Mouse (Mus musculus) forebrain, postnatal 0 days (tissue): Measurements from ENCODE around the gene Ick. TPM values are rescaled to one million over a fixed set of nuclear protein-coding genes. Genes with fewer than 3 reads are reported as not detected.
A peak's percentile ranks its signal among the peaks of the same experiment; 100 is the strongest.

Experiments
- ATAC-seq: fragments of 200-750 bp; cut with Nextera tagmentation; 2 replicates; pipeline ENCODE4 v1.8.0; 2017; ENCODE audit warnings: mild to moderate bottlenecking, moderate library complexity
- DNase-seq: peaks from one replicate; pipeline ENCODE4 v3.0.0-alpha.2; 2015
- H3K27ac ChIP-seq: fragments of 300-500 bp; sonication (generic); 2 replicates; pipeline ENCODE4 v1.5.1; 2014; ENCODE audit warnings: low read depth, mild to moderate bottlenecking, antibody characterized with exemption, low read length, moderate library complexity, mixed read lengths
- H3K27me3 ChIP-seq: fragments of 300-500 bp; sonication (generic); 2 replicates; pipeline ENCODE4 v1.6.1; 2014; ENCODE audit warnings: mild to moderate bottlenecking, low read length, mixed read lengths; ENCODE audit not compliant: insufficient read depth
- H3K36me3 ChIP-seq: fragments of 300-500 bp; sonication (generic); 2 replicates; pipeline ENCODE4 v1.6.1; 2014; ENCODE audit warnings: mild to moderate bottlenecking, moderate library complexity; ENCODE audit not compliant: insufficient read depth
- H3K4me1 ChIP-seq: fragments of 300-500 bp; sonication (generic); 2 replicates; pipeline ENCODE4 v1.6.1; 2014; ENCODE audit warnings: antibody characterized with exemption; ENCODE audit not compliant: insufficient read depth
- H3K4me2 ChIP-seq: fragments of 300-500 bp; sonication (generic); 2 replicates; pipeline ENCODE4 v1.6.1; 2014; ENCODE audit warnings: low read depth, mild to moderate bottlenecking, moderate library complexity
- H3K4me3 ChIP-seq: fragments of 300-500 bp; sonication (generic); 2 replicates; pipeline ENCODE4 v1.5.1; 2014; ENCODE audit warnings: low read depth, low read length, mixed read lengths
- H3K9ac ChIP-seq: fragments of 300-500 bp; sonication (generic); 2 replicates; pipeline ENCODE4 v1.6.1; 2014; ENCODE audit warnings: mild to moderate bottlenecking
- H3K9me3 ChIP-seq: fragments of 300-500 bp; sonication (generic); 2 replicates; pipeline ENCODE4 v1.6.1; 2016; ENCODE audit warnings: low read length
- CTCF ChIP-seq: sonication (generic); IDR thresholded peaks from 2 replicates; pipeline ENCODE4 v1.5.1; 2016; ENCODE audit warnings: antibody characterized with exemption, control low read depth, low read depth
- WGBS: fragments of 180-500 bp; shearing (Covaris S2); extraction: QIAGEN DNeasy Blood & Tissue Kit; methylation state at CpG from one replicate; pipeline ENCODE4 v1.1.7; 2014; 5-methylcytosine and 5-hydroxymethylcytosine counted together
- polyA plus RNA-seq: library from polyadenylated mRNA; unstranded; fragments of >200 nt; fragmentation: Nextera tagmentation; extraction: Ambion mirVana; gene quantifications from 2 replicates; pipeline ENCODE4 v1.2.1, GENCODE M21; 2015
- total RNA-seq: library from RNA; depleted of rRNA; stranded (reverse); fragments of >200 nt; gene quantifications from 2 replicates; pipeline ENCODE4 v1.2.3, GENCODE M21; 2014

Gene Ick
- total and polyA plus RNA-seq, 2 experiments from 2014 or later: 36.3 to 39.7 TPM

DNA sequence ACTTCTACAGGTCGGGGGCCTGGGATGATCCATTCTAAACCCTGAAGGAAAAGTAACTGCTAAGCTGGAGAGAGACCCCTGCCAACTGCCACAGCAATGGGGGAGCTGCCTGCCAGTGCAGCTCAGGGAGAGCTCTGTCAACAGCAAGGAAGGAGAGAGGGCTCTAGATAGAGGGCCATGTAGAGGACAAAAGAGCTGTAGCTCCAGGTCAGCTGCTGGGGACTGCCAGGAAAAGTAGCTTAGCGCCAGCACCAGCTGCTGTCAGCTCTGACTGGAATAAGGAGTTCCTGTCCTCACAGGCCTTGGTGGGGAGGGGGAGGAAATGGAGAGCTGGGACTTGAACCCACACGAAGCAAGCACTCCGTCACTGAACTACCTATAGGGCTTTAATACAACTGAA is 20.5 kb upstream of the Ick start:
- Histone ChIP-seq H3K27ac (no peak overlapping the region), H3K27me3 (no peaks in the 10 kb centered on the region), H3K4me3 (no peak overlapping the region), H3K4me2 (no peak overlapping the region), H3K9me3 (no peaks in the 10 kb centered on the region), H3K36me3 (peaks cover 71% of the 10 kb centered on the region), H3K9ac (no peak overlapping the region), H3K4me1 (no peaks in the 10 kb centered on the region)
- TF ChIP-seq CTCF: no peak
- WGBS: 78% methylated on average over 4 of the region's 4 CpGs
- ATAC-seq (peak; percentile 36), DNase-seq (no peak)

DNA sequence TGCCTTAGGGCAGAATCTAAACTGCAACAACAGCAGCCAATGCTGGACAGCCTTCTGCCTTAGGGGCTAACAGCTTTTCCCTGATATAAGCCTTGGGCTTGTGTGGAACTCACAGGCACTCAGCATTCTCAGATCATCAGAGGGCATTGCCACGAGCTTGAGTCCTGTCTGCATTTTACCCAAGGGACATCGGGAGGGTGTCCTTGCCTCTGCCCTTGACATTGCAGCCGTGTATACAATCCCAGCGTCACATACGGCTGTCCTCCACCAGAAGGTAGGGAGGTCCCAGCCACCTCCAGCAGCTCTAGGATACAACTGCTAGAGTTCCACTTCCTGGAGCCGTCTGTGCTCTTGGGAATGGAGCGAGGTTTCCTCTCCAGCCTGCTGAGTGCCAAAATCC is 20.0 kb upstream of the Ick start:
- Histone ChIP-seq H3K4me2 (no peak overlapping the region), H3K9ac (no peak overlapping the region), H3K27ac (no peak overlapping the region), H3K4me3 (no peak overlapping the region), H3K27me3 (no peaks in the 10 kb centered on the region), H3K4me1 (no peaks in the 10 kb centered on the region), H3K36me3 (peaks cover 66% of the 10 kb centered on the region), H3K9me3 (no peaks in the 10 kb centered on the region)
- ATAC-seq: no peak
- no peak for TF ChIP-seq CTCF
- WGBS: 76% methylated on average over 7 of the region's 7 CpGs
- no peak for DNase-seq

DNA sequence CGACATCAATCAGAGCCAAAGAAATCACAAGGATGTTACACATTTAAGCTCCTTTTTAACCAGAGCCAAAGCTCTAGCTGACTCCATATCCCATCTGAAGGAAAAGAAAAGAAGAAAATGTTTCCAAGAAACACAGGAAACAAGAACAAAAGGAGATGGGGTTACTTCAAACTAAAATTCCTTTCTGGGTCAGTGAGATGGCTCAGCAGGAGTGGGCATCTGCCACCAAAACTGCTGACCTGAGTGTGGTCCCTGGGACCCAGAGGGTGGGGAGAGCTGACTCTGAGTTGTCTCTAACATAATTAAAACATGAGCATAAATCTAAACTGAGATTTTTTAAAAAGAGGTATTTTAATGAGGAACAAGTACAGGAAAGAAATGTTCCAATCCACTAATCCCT is 19.1 kb upstream of the Ick start:
- Histone ChIP-seq H3K4me2 (no peak overlapping the region), H3K36me3 (peaks cover 60% of the 10 kb centered on the region), H3K27ac (no peak overlapping the region), H3K27me3 (no peaks in the 10 kb centered on the region), H3K9me3 (no peaks in the 10 kb centered on the region), H3K4me3 (no peak overlapping the region), H3K9ac (no peak overlapping the region), H3K4me1 (no peaks in the 10 kb centered on the region)
- no peak for TF ChIP-seq CTCF
- DNase-seq: no peak
- ATAC-seq: no peak
- WGBS: 73% methylated on average over 1 of the region's 1 CpGs

DNA sequence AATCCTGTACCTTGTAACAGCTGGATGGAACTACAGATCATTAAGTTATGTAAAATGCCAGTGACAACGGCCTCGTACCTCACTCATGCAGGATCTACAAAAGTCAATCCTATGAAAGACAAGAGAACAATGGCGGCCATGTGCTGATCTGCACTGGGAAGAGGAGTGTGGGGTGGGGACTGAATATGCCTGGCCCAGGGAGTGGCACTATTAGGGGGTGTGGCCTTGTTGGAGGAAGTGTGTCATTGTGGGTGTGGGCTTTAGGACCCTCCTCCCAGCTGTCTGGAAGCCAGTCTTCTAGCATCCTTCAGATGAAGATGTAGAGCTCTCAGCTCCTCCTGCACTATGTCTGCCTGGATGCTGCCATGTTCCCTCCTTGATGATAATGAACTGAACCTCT is 18.4 kb upstream of the Ick start:
- H3K36me3 ChIP-seq: peaks cover 61% of the 10 kb centered on the region
- no peak for DNase-seq
- no peaks in the 10 kb centered on the region for H3K27me3 ChIP-seq
- no peak overlapping the region for H3K9ac ChIP-seq
- no peaks in the 10 kb centered on the region for H3K4me1 ChIP-seq
- H3K9me3 ChIP-seq: no peaks in the 10 kb centered on the region
- no peak overlapping the region for H3K4me3 ChIP-seq
- no peak for TF ChIP-seq CTCF
- H3K4me2 ChIP-seq: no peak overlapping the region
- no peak overlapping the region for H3K27ac ChIP-seq
- ATAC-seq: no peak
- WGBS: 89% methylated on average over 3 of the region's 3 CpGs

DNA sequence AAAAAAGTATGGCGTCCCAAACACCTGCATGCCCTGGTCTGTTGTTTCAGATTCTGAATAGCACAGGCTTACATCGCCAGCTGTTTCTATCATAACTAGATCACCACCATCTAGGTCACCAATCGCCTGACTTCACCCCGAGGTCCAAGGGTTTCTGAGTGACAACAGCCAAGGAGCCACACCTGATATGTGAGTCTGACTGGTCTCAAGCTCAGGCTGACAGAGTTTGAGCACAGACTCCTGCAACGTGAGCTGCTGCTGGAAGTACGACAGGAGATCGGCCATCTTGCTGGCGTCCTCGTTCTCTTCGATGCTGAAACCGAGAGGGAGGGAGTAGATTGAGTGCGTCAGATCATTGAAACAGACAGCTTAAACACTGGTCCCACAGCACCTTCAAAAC is 13.3 kb upstream of the Ick start:
- whole genome bisulfite sequencing: 95% methylated on average over 12 of the region's 12 CpGs
- Histone ChIP-seq H3K4me2 (no peak overlapping the region), H3K9me3 (no peaks in the 10 kb centered on the region), H3K9ac (no peak overlapping the region), H3K27me3 (no peaks in the 10 kb centered on the region), H3K4me1 (no peaks in the 10 kb centered on the region), H3K27ac (no peak overlapping the region), H3K4me3 (no peak overlapping the region), H3K36me3 (peaks cover 66% of the 10 kb centered on the region)
- no peak for TF ChIP-seq CTCF
- DNase-seq: no peak
- ATAC-seq: no peak

DNA sequence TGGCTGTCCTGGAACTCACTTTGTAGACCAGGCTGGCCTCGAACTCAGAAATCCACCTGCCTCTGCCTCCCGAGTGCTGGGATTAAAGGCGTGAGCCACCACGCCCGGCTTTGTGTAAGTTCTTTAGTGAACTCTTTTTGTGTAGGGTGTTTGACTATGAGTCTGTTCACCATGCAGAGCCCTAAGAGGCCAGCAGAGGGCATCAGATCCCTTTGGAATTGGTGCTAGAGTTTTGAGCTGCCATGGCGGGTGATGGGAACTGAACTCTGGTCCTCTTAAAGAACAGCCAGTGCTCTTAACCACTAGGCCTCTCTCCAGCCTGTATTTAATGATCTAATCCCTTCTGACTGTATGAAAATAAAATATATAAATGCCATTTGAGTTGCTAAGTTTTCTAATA is 12.6 kb upstream of the Ick start:
- Histone ChIP-seq H3K9ac (no peak overlapping the region), H3K9me3 (no peaks in the 10 kb centered on the region), H3K4me2 (no peak overlapping the region), H3K4me1 (no peaks in the 10 kb centered on the region), H3K36me3 (peaks cover 67% of the 10 kb centered on the region), H3K4me3 (no peak overlapping the region), H3K27me3 (no peaks in the 10 kb centered on the region), H3K27ac (no peak overlapping the region)
- ATAC-seq: no peak
- no peak; the same call in 1 of the 2 replicates for TF ChIP-seq CTCF
- no peak for DNase-seq
- 98% methylated on average over 6 of the region's 6 CpGs for WGBS

DNA sequence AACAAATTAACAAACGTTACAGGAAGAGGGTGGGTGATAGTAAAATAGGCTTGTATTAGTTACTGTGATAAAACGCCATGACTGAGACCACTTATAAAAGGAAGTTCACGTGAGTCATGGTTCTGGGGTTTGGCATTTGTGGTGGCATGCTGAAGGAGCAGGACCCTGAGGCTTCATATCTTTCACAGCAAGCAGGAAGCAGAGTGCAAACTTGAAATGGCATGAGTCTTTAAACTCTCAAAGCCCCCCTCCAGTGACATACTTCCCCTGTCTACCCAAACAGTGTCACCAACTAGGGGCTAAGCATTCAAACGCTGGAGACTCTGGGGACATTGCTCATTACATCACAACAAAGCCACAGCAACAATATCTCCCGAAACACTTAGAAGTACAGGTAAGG is 8.0 kb upstream of the Ick start:
- no peak for ATAC-seq
- Histone ChIP-seq H3K4me3 (no peak overlapping the region), H3K9me3 (no peaks in the 10 kb centered on the region), H3K9ac (no peak overlapping the region), H3K27me3 (no peaks in the 10 kb centered on the region), H3K4me2 (no peak overlapping the region), H3K36me3 (peaks cover 43% of the 10 kb centered on the region), H3K4me1 (no peaks in the 10 kb centered on the region), H3K27ac (no peak overlapping the region)
- no peak for TF ChIP-seq CTCF
- WGBS: 84% methylated on average over 5 of the region's 5 CpGs
- DNase-seq: no peak

DNA sequence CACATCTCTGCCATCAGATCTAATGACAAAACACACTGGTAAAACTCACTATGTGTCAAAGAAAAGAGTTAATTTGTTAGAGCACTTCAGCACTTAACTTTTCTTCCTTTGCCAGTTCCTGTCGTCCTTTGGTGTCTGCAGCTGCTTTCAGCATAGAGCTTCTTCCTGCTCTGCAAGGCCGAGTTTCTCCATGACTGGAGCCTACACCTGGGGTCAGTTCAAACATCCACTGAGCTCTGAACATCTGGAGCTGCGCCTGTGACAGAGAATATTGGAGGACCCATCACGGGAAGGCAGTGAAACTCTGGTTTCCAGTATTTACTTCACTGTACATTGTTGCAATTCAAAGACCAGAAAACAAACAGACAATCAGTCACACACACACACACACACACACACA is 7.6 kb upstream of the Ick start:
- Histone ChIP-seq H3K9ac (no peak overlapping the region), H3K9me3 (no peaks in the 10 kb centered on the region), H3K4me2 (no peak overlapping the region), H3K27me3 (no peaks in the 10 kb centered on the region), H3K27ac (no peak overlapping the region), H3K4me1 (no peaks in the 10 kb centered on the region), H3K36me3 (peaks cover 41% of the 10 kb centered on the region), H3K4me3 (no peak overlapping the region)
- ATAC-seq (no peak), DNase-seq (no peak)
- 68% methylated on average over 4 of the region's 4 CpGs for WGBS
- TF ChIP-seq CTCF: no peak
